Mouse (Mus musculus) heart, adult 2 months (tissue): Measurements from ENCODE around the gene Rxrg.

Experiments
- CTCF ChIP-seq: fragments of 200-600 bp; IDR thresholded peaks from 2 replicates; pipeline ENCODE4 v1.8.1; 2022; ENCODE audit warnings: antibody characterized with exemption, mild to moderate bottlenecking, moderate library complexity
- EP300 ChIP-seq: fragments of 200-500 bp; IDR thresholded peaks from 2 replicates; pipeline ENCODE4 v1.6.1; 2011; ENCODE audit warnings: low read depth, low read length, control low read depth; ENCODE audit not compliant: insufficient read depth
- POLR2A ChIP-seq: fragments of 200-500 bp; IDR thresholded peaks from 2 replicates; pipeline ENCODE4 v1.6.1; 2011; ENCODE audit warnings: mild to moderate bottlenecking, low read depth, low read length, control low read depth; ENCODE audit not compliant: insufficient read depth

DNA sequence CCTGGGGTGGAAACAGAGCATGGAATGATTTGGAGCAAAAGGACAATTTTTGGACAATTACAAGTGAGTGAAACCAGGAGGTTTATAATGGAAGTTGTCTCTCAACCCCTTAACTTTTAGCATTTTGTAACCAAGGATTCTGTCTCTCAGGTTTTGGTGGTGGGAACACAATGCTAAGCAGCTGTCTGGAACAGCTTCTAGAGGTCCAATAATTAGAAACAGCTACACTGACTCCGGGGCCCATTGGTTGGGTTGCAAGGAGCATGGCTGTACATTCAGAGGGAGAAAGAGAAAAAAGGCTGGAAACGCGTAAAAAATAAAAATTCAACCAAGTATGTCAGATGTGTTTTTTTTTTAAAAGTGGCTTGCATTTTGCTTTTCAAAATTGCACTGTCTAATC, 50.5 kb downstream of the Rxrg start:
- TF ChIP-seq EP300 (no peak), CTCF (no peak), POLR2A (no peak)
